Mouse (Mus musculus) left cerebral cortex, adult 11 months (tissue): Measurements from ENCODE around the gene Atp6v1fnb.

Experiments used
- DNase-seq: peaks from one replicate; pipeline ENCODE4 v3.0.0; 2022; ENCODE audit warnings: low spot score

The Atp6v1fnb gene

GRCm38 (mm10) chr6:29471137-29471536 is at the start of gene Atp6v1fnb:
Gene Atp6v1fnb, plus strand, starts transcription at chr6:29471437.
- DNase-seq, result no peak

GRCm38 (mm10) chr6:29425118-29425517 is 46.1 kb upstream of the Atp6v1fnb start:
- no peak for DNase-seq

- no peak for DNase-seq
Observed at GRCm38 (mm10) chr6:29426331-29426730, 44.9 kb upstream of the Atp6v1fnb start.

- no peak for DNase-seq
Observed at GRCm38 (mm10) chr6:29428171-29428570, 43.1 kb upstream of the Atp6v1fnb start.

GRCm38 (mm10) chr6:29430681-29431420 is 40.4 kb upstream of the Atp6v1fnb start:
- no peak for DNase-seq

GRCm38 (mm10) chr6:29431473-29431872 is 39.8 kb upstream of the Atp6v1fnb start:
- DNase-seq, result no peak

GRCm38 (mm10) chr6:29432156-29432555 is 39.1 kb upstream of the Atp6v1fnb start:
- DNase-seq, result no peak

- no peak for DNase-seq
Observed at GRCm38 (mm10) chr6:29432676-29433037, 38.6 kb upstream of the Atp6v1fnb start.

GRCm38 (mm10) chr6:29433038-29433803 is 38.0 kb upstream of the Atp6v1fnb start, which contains the start of gene Flnc:
Gene Flnc, plus strand, starts transcription at chr6:29433256.
- DNase-seq, result no peak

- DNase-seq, result no peak
Observed at GRCm38 (mm10) chr6:29433804-29434795, 37.1 kb upstream of the Atp6v1fnb start.

GRCm38 (mm10) chr6:29434911-29435691 is 36.1 kb upstream of the Atp6v1fnb start:
- DNase-seq, result no peak

GRCm38 (mm10) chr6:29435940-29436451 is 35.2 kb upstream of the Atp6v1fnb start:
- no peak for DNase-seq

- DNase-seq, result no peak
Observed at GRCm38 (mm10) chr6:29436461-29436934, 34.7 kb upstream of the Atp6v1fnb start.

- no peak for DNase-seq
Observed at GRCm38 (mm10) chr6:29439251-29439650, 32.0 kb upstream of the Atp6v1fnb start.

GRCm38 (mm10) chr6:29439789-29440188 is 31.4 kb upstream of the Atp6v1fnb start:
- no peak for DNase-seq

- no peak for DNase-seq
Observed at GRCm38 (mm10) chr6:29444773-29445172, 26.5 kb upstream of the Atp6v1fnb start.

- no peak for DNase-seq
Observed at GRCm38 (mm10) chr6:29445354-29445753, 25.9 kb upstream of the Atp6v1fnb start.

- no peak for DNase-seq
Observed at GRCm38 (mm10) chr6:29449858-29450257, 21.4 kb upstream of the Atp6v1fnb start.

- DNase-seq, result no peak
Observed at GRCm38 (mm10) chr6:29450667-29451066, 20.6 kb upstream of the Atp6v1fnb start.

GRCm38 (mm10) chr6:29461502-29461901 is 9.7 kb upstream of the Atp6v1fnb start:
- no peak for DNase-seq

GRCm38 (mm10) chr6:29463388-29463787 is 7.8 kb upstream of the Atp6v1fnb start:
- no peak for DNase-seq
